Mouse (Mus musculus) thymus, adult 2 months (tissue): ENCODE measurements around the gene Nop53.

Experiments used
- CTCF ChIP-seq: fragments of 200-500 bp; IDR thresholded peaks from 2 replicates; pipeline ENCODE4 v1.5.1; 2012; ENCODE audit warnings: mild to moderate bottlenecking, control low read depth, low read length, moderate library complexity, borderline replicate concordance; ENCODE audit not compliant: control insufficient read depth, poor library complexity, insufficient read depth; ENCODE audit errors: extremely low read depth
- POLR2A ChIP-seq: fragments of 200-500 bp; IDR thresholded peaks from 2 replicates; pipeline ENCODE4 v1.6.1; 2012; ENCODE audit warnings: mild to moderate bottlenecking, low read length, control low read depth, moderate library complexity; ENCODE audit not compliant: control insufficient read depth, poor library complexity, insufficient read depth; ENCODE audit errors: extremely low read depth

GRCm38 (mm10) chr7:15961798-15962197 is 15.9 kb upstream of the Nop53 start:
- TF ChIP-seq CTCF: no peak
- TF ChIP-seq POLR2A: no peak
